Mouse (Mus musculus) myocyte (in vitro differentiated cells): ENCODE data around the gene Tln2.

Experiments used
- CEBPB ChIP-seq: IDR thresholded peaks from 2 replicates; pipeline ENCODE4 v1.6.1; 2011; ENCODE audit warnings: mild to moderate bottlenecking, moderate library complexity; ENCODE audit not compliant: poor library complexity, insufficient read depth, severe bottlenecking
- E2F4 ChIP-seq: IDR thresholded peaks from one replicate; pipeline ENCODE4 v1.6.1; 2011; ENCODE audit warnings: mild to moderate bottlenecking, control low read depth, moderate library complexity; ENCODE audit not compliant: insufficient read depth
- MAX ChIP-seq: IDR thresholded peaks from one replicate; pipeline ENCODE4 v1.6.1; 2011; ENCODE audit warnings: low read depth, mild to moderate bottlenecking, control low read depth
- MYOD1 ChIP-seq, 3 experiments: IDR thresholded peaks; one replicate each; pipeline ENCODE4 v1.6.1; 2011; ENCODE audit warnings: control low read depth in 2 of 3, low read depth in 2 of 3, mild to moderate bottlenecking in 2 of 3, moderate library complexity in 1 of 3; ENCODE audit not compliant: insufficient read length in 2 of 3, control insufficient read depth in 1 of 3
- MYOG ChIP-seq, 3 experiments: IDR thresholded peaks; one replicate each; pipeline ENCODE4 v1.6.1; 2011; ENCODE audit warnings: control low read depth in 2 of 3, low read depth in 2 of 3, mild to moderate bottlenecking in 2 of 3; ENCODE audit not compliant: insufficient read length in 2 of 3, control insufficient read depth in 1 of 3, insufficient read depth in 1 of 3
- POLR2A ChIP-seq: IDR thresholded peaks from one replicate; pipeline ENCODE4 v1.6.1; 2011; ENCODE audit warnings: low read depth, mild to moderate bottlenecking, control low read depth, moderate library complexity; ENCODE audit not compliant: insufficient read length
- POLR2AphosphoS2 ChIP-seq: IDR thresholded peaks from one replicate; pipeline ENCODE4 v1.6.1; 2011; ENCODE audit warnings: low read depth, control low read depth; ENCODE audit not compliant: insufficient read length
- TCF12 ChIP-seq: IDR thresholded peaks from one replicate; pipeline ENCODE4 v1.6.1; 2011; ENCODE audit warnings: mild to moderate bottlenecking, control low read depth; ENCODE audit not compliant: poor library complexity, insufficient read depth, severe bottlenecking
- TCF3 ChIP-seq: IDR thresholded peaks from one replicate; pipeline ENCODE4 v1.6.1; 2011; ENCODE audit warnings: low read depth, control low read depth; ENCODE audit not compliant: insufficient read length
- USF1 ChIP-seq: IDR thresholded peaks from one replicate; pipeline ENCODE4 v1.6.1; 2011; ENCODE audit warnings: low read depth, mild to moderate bottlenecking, control low read depth, moderate library complexity

DNA sequence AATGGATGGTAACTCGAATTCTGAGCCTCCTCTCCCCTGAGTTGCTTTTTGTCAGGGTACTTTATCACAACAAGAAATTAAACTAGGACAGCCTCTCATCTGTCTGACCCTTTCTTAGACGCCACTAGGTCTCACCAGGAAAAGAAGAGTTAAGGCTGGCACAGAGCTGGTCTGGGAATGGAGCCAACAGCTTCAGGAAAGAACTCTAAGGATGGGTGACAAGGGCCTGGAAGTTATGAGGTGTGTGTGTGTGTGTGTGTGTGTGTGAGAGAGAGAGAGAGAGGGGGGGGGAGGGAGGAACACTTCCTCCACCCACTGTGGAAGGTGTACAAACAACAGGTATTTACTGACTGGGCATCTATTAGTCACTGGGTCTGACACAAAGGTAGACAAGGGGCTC, 294.6 kb downstream of the Tln2 start:
- TF ChIP-seq MYOD1 (IDR thresholded peaks at IDR 0.05; ENCODE audit: control insufficient read depth in 1 of 3, insufficient read length in 2 of 3, low read depth in 2 of 3) (no peak), POLR2AphosphoS2 (no peak), POLR2A (no peak), CEBPB (no peak), TCF3 (no peak), TCF12 (no peak), MAX (no peak), USF1 (no peak), E2F4 (no peak), MYOG (IDR thresholded peaks at IDR 0.05; ENCODE audit: control insufficient read depth in 1 of 3, insufficient read depth in 1 of 3, insufficient read length in 2 of 3, low read depth in 2 of 3) (no peak)
